Mouse (Mus musculus) adrenal gland, postnatal 36 days (tissue): ENCODE results near the gene Rubcnl. TPM values are rescaled to one million over a fixed set of nuclear protein-coding genes. Genes with fewer than 3 reads are reported as not detected.

ENCODE experiments used
- DNase-seq, 2 experiments: peaks; one replicate each; pipeline ENCODE4 v3.0.0; 2021; ENCODE audit warnings: mixed read lengths in 1 of 2
- total RNA-seq, 2 experiments: library from RNA; stranded (reverse); gene quantifications; 2 replicates each; pipeline ENCODE4 v1.2.3; 2021

The Rubcnl gene
- total RNA-seq, 2 experiments from 2014 or later, result 0.63 to 3.2 TPM

GRCm38 (mm10) chr14:75069356-75069979, 53.6 kb downstream of the Rubcnl start:
- DNase-seq, result peak in 1 of 2 experiments; percentile 25

DNA sequence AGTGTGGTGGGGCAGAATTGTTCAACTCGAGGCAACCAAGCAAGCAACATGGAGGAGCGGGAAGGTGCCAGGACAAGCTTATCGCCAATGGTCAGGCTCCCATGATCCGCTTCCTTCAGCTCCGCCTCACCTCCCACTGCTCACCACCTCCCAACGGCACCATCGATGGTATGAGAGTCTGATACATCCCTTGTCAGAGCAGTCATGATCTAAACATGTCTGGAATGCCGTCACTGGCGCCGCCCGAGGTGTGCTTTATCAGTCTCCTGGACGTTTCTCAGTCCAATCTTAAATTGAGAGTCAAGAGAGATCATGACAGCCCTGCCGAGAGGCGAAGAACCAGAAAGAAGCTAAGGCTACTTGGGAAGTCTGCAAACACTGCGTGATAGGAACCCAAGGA, 55.3 kb downstream of the Rubcnl start:
- DNase-seq, result no peak

- no peak for DNase-seq
Measured at GRCm38 (mm10) chr14:75075299-75076180, 59.7 kb downstream of the Rubcnl start.

GRCm38 (mm10) chr14:75077946-75078345, 62.1 kb downstream of the Rubcnl start:
- peak; percentile 36 to 65 for DNase-seq

Other genes with a start within 250 kb of the Rubcnl start
- 10 to 100 TPM; 12.4 to 13.7 TPM for gene Lrch1, start 68.2 kb upstream of the Rubcnl start, total RNA-seq
- not detected for gene Lrrc63, start 114.9 kb downstream of the Rubcnl start, total RNA-seq
- gene Lcp1, start 115.1 kb downstream of the Rubcnl start, total RNA-seq, result 10 to 100 TPM; 13.8 to 16.9 TPM
- not detected for gene Cpb2, start 226.3 kb downstream of the Rubcnl start, total RNA-seq